Mouse (Mus musculus) limb, embryonic 10.5 days (tissue): ENCODE results near the gene Aox2. TPM values are rescaled to one million over a fixed set of nuclear protein-coding genes. Genes with fewer than 3 reads are reported as not detected.
A peak's percentile ranks its signal among the peaks of the same experiment; 100 is the strongest.

ENCODE experiments used
- DNase-seq: peaks from one replicate; pipeline ENCODE4 v3.0.0-alpha.2; 2017; ENCODE audit warnings: low spot score
- H3K27ac ChIP-seq: fragments of 300-500 bp; sonication (generic); 2 replicates; pipeline ENCODE4 v1.5.1; 2016; ENCODE audit warnings: mild to moderate bottlenecking
- H3K27me3 ChIP-seq: fragments of 300-500 bp; sonication (generic); 2 replicates; pipeline ENCODE4 v1.6.1; 2016; ENCODE audit warnings: low read depth, mild to moderate bottlenecking; ENCODE audit not compliant: poor library complexity, severe bottlenecking
- H3K36me3 ChIP-seq: fragments of 300-500 bp; sonication (generic); 2 replicates; pipeline ENCODE4 v1.6.1; 2016; ENCODE audit warnings: mild to moderate bottlenecking, moderate library complexity
- H3K4me1 ChIP-seq: fragments of 300-500 bp; sonication (generic); 2 replicates; pipeline ENCODE4 v1.6.1; 2016
- H3K4me3 ChIP-seq: fragments of 300-500 bp; sonication (generic); 2 replicates; pipeline ENCODE4 v1.5.1; 2016; ENCODE audit warnings: mild to moderate bottlenecking, moderate library complexity
- H3K9me3 ChIP-seq: fragments of 300-500 bp; sonication (generic); replicated peaks from 2 replicates; pipeline ENCODE4 v1.6.1; 2016; ENCODE audit warnings: mild to moderate bottlenecking
- WGBS: fragments of 180-500 bp; shearing (Covaris S2); methylation state at CpG from one replicate; pipeline ENCODE4 v1.1.7; 2016; 5-methylcytosine and 5-hydroxymethylcytosine counted together
- polyA plus RNA-seq: library from polyadenylated mRNA; unstranded; fragments of >200 nt; fragmentation: Nextera tagmentation; extraction: Ambion mirVana; gene quantifications from 2 replicates; pipeline ENCODE4 v1.2.1, GENCODE M21; 2016

The Aox2 gene
- polyA plus RNA-seq, 1 experiment from 2014 or later, result not detected

- under 1% methylated on average over 79 of the region's 79 CpGs for WGBS
- Histone ChIP-seq H3K27me3 (no peaks in the 10 kb centered on the region), H3K36me3 (peaks cover 37% of the 10 kb centered on the region), H3K4me1 (peaks cover 9% of the 10 kb centered on the region; the same call in 1 of the 2 replicates), H3K9me3 (no peaks in the 10 kb centered on the region), H3K4me3 (peak within 1 kb of the TSS; percentile 100), H3K27ac (peak within 1 kb of the TSS; percentile 100)
- peak; percentile 94 for DNase-seq
Measured at GRCm38 (mm10) chr1:58423371-58424248, 145.5 kb downstream of the Aox2 start, which contains the start of gene Clk1. Gene Clk1 (minus strand): TSS chr1:58424066.

GRCm38 (mm10) chr1:58424551-58424950 lies 146.4 kb downstream of the Aox2 start:
- no peaks in the 10 kb centered on the region for H3K9me3 ChIP-seq
- 95% methylated on average over 3 of the region's 3 CpGs for WGBS
- no peak overlapping the region for H3K4me3 ChIP-seq
- peaks cover 35% of the 10 kb centered on the region for H3K36me3 ChIP-seq
- no peaks in the 10 kb centered on the region for H3K27me3 ChIP-seq
- DNase-seq, result no peak
- peak overlapping the region; percentile 100; the same call in 1 of the 2 replicates for H3K27ac ChIP-seq
- H3K4me1 ChIP-seq, result peaks cover 9% of the 10 kb centered on the region; the same call in 1 of the 2 replicates

Other genes with a start within 250 kb of the Aox2 start
- 0.03 and 0.15 TPM in 2 replicates for gene Aox1, start 248.4 kb upstream of the Aox2 start, polyA plus RNA-seq
- gene Aox3, start 165.2 kb upstream of the Aox2 start, polyA plus RNA-seq, result 0.83 and 0.94 TPM in 2 replicates
- gene Aox4, start 67.9 kb upstream of the Aox2 start, polyA plus RNA-seq, result 0.04 and 0.14 TPM in 2 replicates
- gene Bzw1, start 114.6 kb downstream of the Aox2 start, polyA plus RNA-seq, result 419 and 449 TPM in 2 replicates
- gene Clk1, start 145.7 kb downstream of the Aox2 start, polyA plus RNA-seq, result 111 and 153 TPM in 2 replicates
- 77.7 and 86.3 TPM in 2 replicates for gene Nif3l1, start 166.8 kb downstream of the Aox2 start, polyA plus RNA-seq
- gene Ppil3, start 167.2 kb downstream of the Aox2 start, polyA plus RNA-seq, result 61.5 and 64.8 TPM in 2 replicates
- 50.1 and 55.6 TPM in 2 replicates for gene Orc2, start 226.8 kb downstream of the Aox2 start, polyA plus RNA-seq